In genomic region chr5:75155741-75156553, GRCm38 (mm10) we compare ENCODE assay signal across 8 mouse cellular contexts. TPM values are rescaled to one million over a fixed set of nuclear protein-coding genes. Genes with fewer than 3 reads are reported as not detected.
DNase-seq lines count a peak whose midpoint lies in the region; ATAC-seq and TF ChIP-seq lines count a peak whose summit lies in the region.

No protein-coding gene starts in this region.

- peak overlapping the region; percentile 91 for H3K4me2 ChIP-seq in forebrain, embryonic 16.5 days (ENCODE audit: low read length)
- H3K4me2 ChIP-seq in lung, embryonic 14.5 days = peak overlapping the region; percentile 82

- peaks cover 23% of the 10 kb centered on the region for H3K27me3 ChIP-seq in ES-Bruce4 (ENCODE audit: control insufficient read depth, insufficient read depth, low read length, poor library complexity, severe bottlenecking)
- H3K27me3 ChIP-seq in forebrain, embryonic 16.5 days (replicated peaks; ENCODE audit: control insufficient read depth, insufficient read depth, low read length) = peaks cover 39% of the 10 kb centered on the region
- peaks cover 25% of the 10 kb centered on the region for H3K27me3 ChIP-seq in lung, embryonic 14.5 days (ENCODE audit: insufficient read depth, low read length)
- H3K27me3 ChIP-seq in thymus, adult 2 months (ENCODE audit: control insufficient read depth, insufficient read depth, low read length) = peaks cover 11% of the 10 kb centered on the region

- TF ChIP-seq EP300 in ES-Bruce4 (IDR thresholded peaks at IDR 0.05; ENCODE audit: insufficient read depth, low read depth, low read length) = peak; percentile 63; the same call in 1 of the 2 replicates

- peak overlapping the region; percentile 17; the same call in 1 of the 2 replicates for H3K9ac ChIP-seq in ES-Bruce4 (ENCODE audit: low read depth, poor library complexity, severe bottlenecking)
- H3K9ac ChIP-seq in forebrain, embryonic 16.5 days (replicated peaks; ENCODE audit: low read depth, low read length) = peak overlapping the region; percentile 44
- H3K9ac ChIP-seq in lung, embryonic 14.5 days = peak overlapping the region; percentile 60

- peak; percentile 36 for DNase-seq in cerebellum, adult 11 months
- DNase-seq in heart, postnatal 36 days = peak; percentile 91
- peak; percentile 66 to 82 for DNase-seq in layer of hippocampus, adult 2 months (ENCODE audit: low spot score in 2 of 2)
- DNase-seq in lung, embryonic 14.5 days = peak; percentile 95
- peak; percentile 75 for DNase-seq in ovary, adult 18-20 months (ENCODE audit: low spot score)
- DNase-seq in thymus, adult 2 months = peak; percentile 75

- no peak overlapping the region for H3K27ac ChIP-seq in ES-Bruce4 (ENCODE audit: insufficient read depth, low read length)
- H3K27ac ChIP-seq in forebrain, embryonic 16.5 days (ENCODE audit: low read length) = no peak overlapping the region
- H3K27ac ChIP-seq in layer of hippocampus, adult 2 months = no peak overlapping the region
- peak overlapping the region; percentile 82 for H3K27ac ChIP-seq in lung, embryonic 14.5 days (ENCODE audit: low read depth)
- no peak overlapping the region for H3K27ac ChIP-seq in thymus, adult 2 months (ENCODE audit: control insufficient read depth, insufficient read depth, low read length)

- WGBS in forebrain, embryonic 16.5 days = under 1% methylated on average over 52 of the region's 52 CpGs
- under 1% methylated on average over 51 of the region's 52 CpGs for WGBS in lung, embryonic 14.5 days
- WGBS in thymus, adult 2 months = 3% methylated on average over 51 of the region's 52 CpGs

- H3K36me3 ChIP-seq in ES-Bruce4 (ENCODE audit: control insufficient read depth, insufficient read depth, low read length, poor library complexity, severe bottlenecking) = no peaks in the 10 kb centered on the region
- H3K36me3 ChIP-seq in forebrain, embryonic 16.5 days (ENCODE audit: control insufficient read depth, insufficient read depth) = no peaks in the 10 kb centered on the region
- H3K36me3 ChIP-seq in lung, embryonic 14.5 days (ENCODE audit: insufficient read depth) = peaks cover 11% of the 10 kb centered on the region; the same call in 1 of the 2 replicates
- no peaks in the 10 kb centered on the region for H3K36me3 ChIP-seq in thymus, adult 2 months (ENCODE audit: control insufficient read depth, insufficient read depth, low read length)

- peak; percentile 90 for ATAC-seq in forebrain, embryonic 16.5 days
- peak; percentile 85 for ATAC-seq in lung, embryonic 14.5 days (ENCODE audit: insufficient read depth)

- H3K9me3 ChIP-seq in ES-Bruce4 (replicated peaks; ENCODE audit: control insufficient read depth, insufficient read depth, low read length, poor library complexity, severe bottlenecking) = no peaks in the 10 kb centered on the region
- no peaks in the 10 kb centered on the region for H3K9me3 ChIP-seq in forebrain, embryonic 16.5 days (ENCODE audit: control insufficient read depth, low read length)
- H3K9me3 ChIP-seq in lung, embryonic 14.5 days (ENCODE audit: low read depth, low read length) = no peaks in the 10 kb centered on the region

- TF ChIP-seq CTCF in ES-Bruce4 (IDR thresholded peaks at IDR 0.05; ENCODE audit: low read depth, low read length) = peak; percentile 94
- peak; percentile 84 for TF ChIP-seq CTCF in layer of hippocampus, adult 2 months (conservative IDR thresholded peaks at IDR 0.05)
- TF ChIP-seq CTCF in lung, embryonic 14.5 days (IDR thresholded peaks at IDR 0.05; ENCODE audit: low read depth) = peak; percentile 88
- peak; percentile 77; the same call in 1 of the 2 replicates for TF ChIP-seq CTCF in thymus, adult 2 months (IDR thresholded peaks at IDR 0.05; ENCODE audit: borderline replicate concordance, control insufficient read depth, extremely low read depth, insufficient read depth, low read length, poor library complexity)

- no peak for TF ChIP-seq POLR2A in ES-Bruce4 (IDR thresholded peaks at IDR 0.05; ENCODE audit: insufficient read depth, low read length)
- no peak for TF ChIP-seq POLR2A in thymus, adult 2 months (IDR thresholded peaks at IDR 0.05; ENCODE audit: control insufficient read depth, extremely low read depth, insufficient read depth, low read length, poor library complexity)

- peak overlapping the region; percentile 75 for H3K4me3 ChIP-seq in ES-Bruce4 (ENCODE audit: low read depth, low read length)
- H3K4me3 ChIP-seq in forebrain, embryonic 16.5 days (replicated peaks; ENCODE audit: low read length) = peak overlapping the region; percentile 49
- H3K4me3 ChIP-seq in layer of hippocampus, adult 2 months = peak overlapping the region; percentile 55
- peak overlapping the region; percentile 56 for H3K4me3 ChIP-seq in lung, embryonic 14.5 days (ENCODE audit: low read depth, low read length)
- peak overlapping the region; percentile 12; the same call in 1 of the 2 replicates for H3K4me3 ChIP-seq in thymus, adult 2 months (ENCODE audit: control insufficient read depth, insufficient read depth, low read length)

- intact Hi-C loops in heart, postnatal 36 days (cut with DNase I) = loop anchor here (1.0 to 10.0 kb wide), 7 partner anchors 514 to 1469 kb away; partner anchors contain the start of gene Fip1l1

- no peaks in the 10 kb centered on the region for H3K4me1 ChIP-seq in ES-Bruce4 (ENCODE audit: control insufficient read depth, insufficient read depth, low read length)
- peaks cover 42% of the 10 kb centered on the region for H3K4me1 ChIP-seq in forebrain, embryonic 16.5 days (replicated peaks; ENCODE audit: control insufficient read depth, insufficient read depth, low read length)
- H3K4me1 ChIP-seq in lung, embryonic 14.5 days (ENCODE audit: insufficient read depth) = no peaks in the 10 kb centered on the region
- 0 out of 2 replicates have a peak, but pooled peaks cover 4% of the 10 kb centered on the region for H3K4me1 ChIP-seq in thymus, adult 2 months (replicated peaks; ENCODE audit: control insufficient read depth, insufficient read depth, low read length)

RNA-seq across cellular contexts. Expression of gene Pdgfra, which starts 3.9 kb away (rescaled TPM):
- polyA plus RNA-seq in ES-Bruce4 (2011; ENCODE audit: insufficient read depth, insufficient read length, low read depth, missing spikeins) = 2.1 and 2.7 TPM in 2 replicates
- 11.3 and 12.1 TPM in 2 replicates for polyA plus RNA-seq in forebrain, embryonic 16.5 days (2015; fragmentation: Nextera tagmentation; extraction: Ambion mirVana)
- 10 to 100 TPM; 30.2 to 31.7 TPM for total RNA-seq in heart, postnatal 36 days (2021)
- total RNA-seq in layer of hippocampus, adult 2 months (2021) = 10 to 100 TPM; 40.4 to 40.5 TPM
- 48.1 and 50.4 TPM in 2 replicates for polyA plus RNA-seq in lung, embryonic 14.5 days (2014; fragmentation: Nextera tagmentation; extraction: Ambion mirVana)
- polyA plus RNA-seq in thymus, adult 2 months (2012; rRNA removed) = 1.8 and 3.4 TPM in 2 replicates

Comparison
In these comparisons a context has a peak if more than half of its experiments do, and no peak if none do; other contexts are left out.
1. H3K4me3 ChIP-seq: peak in every context shown above with its lines; median percentile 75 in ES-Bruce4; 56 in lung, embryonic 14.5 days; 55 in layer of hippocampus, adult 2 months; 49 in forebrain, embryonic 16.5 days; 12 in thymus, adult 2 months.
2. DNase-seq: peak in every context shown above with its lines; median percentile 95 in lung, embryonic 14.5 days; 91 in heart, postnatal 36 days; 75 in ovary, adult 18-20 months; 75 in thymus, adult 2 months; 74 in layer of hippocampus, adult 2 months; 36 in cerebellum, adult 11 months.